Mouse (Mus musculus) brain, embryonic 14.5 days (tissue): ENCODE results near the gene Nkx6-1.

Experiments used
- CTCF ChIP-seq: fragments of 200-500 bp; IDR thresholded peaks from 2 replicates; pipeline ENCODE4 v1.5.1; 2012; ENCODE audit warnings: inconsistent platforms, mild to moderate bottlenecking, moderate library complexity, borderline replicate concordance; ENCODE audit not compliant: insufficient read depth, insufficient read length; ENCODE audit errors: extremely low read depth
- POLR2A ChIP-seq: fragments of 200-500 bp; IDR thresholded peaks from 2 replicates; pipeline ENCODE4 v1.6.1; 2012; ENCODE audit warnings: mild to moderate bottlenecking, inconsistent platforms, borderline replicate concordance; ENCODE audit not compliant: poor library complexity, insufficient read depth, insufficient read length, severe bottlenecking; ENCODE audit errors: extremely low read depth

- no peak for TF ChIP-seq POLR2A
- no peak for TF ChIP-seq CTCF
Observed at GRCm38 (mm10) chr5:101666713-101667112, 1.9 kb upstream of the Nkx6-1 start.
